Mouse (Mus musculus) intestine, embryonic 14.5 days (tissue): ENCODE measurements around the gene Grm2. TPM values are rescaled to one million over a fixed set of nuclear protein-coding genes. Genes with fewer than 3 reads are reported as not detected.
"Not testable (repeated sequence)": the region's sequence is repeated elsewhere in the genome, so short reads cannot be mapped to it uniquely, and the experiment has no call there.

ENCODE experiments used
- ATAC-seq: fragments of 200-750 bp; cut with Nextera tagmentation; replicated peaks from 2 replicates; pipeline ENCODE4 v1.8.0; 2017; ENCODE audit warnings: low read depth, moderate number of reproducible peaks, moderate TSS enrichment, moderate library complexity; ENCODE audit not compliant: low FRiP score, low TSS enrichment
- DNase-seq: peaks from one replicate; pipeline ENCODE4 v3.0.0-alpha.2; 2018; ENCODE audit warnings: low spot score
- H3K27ac ChIP-seq: fragments of 300-500 bp; sonication (generic); 2 replicates; pipeline ENCODE4 v1.5.1; 2014; ENCODE audit warnings: low read depth, mild to moderate bottlenecking, control low read depth
- H3K27me3 ChIP-seq: fragments of 300-500 bp; sonication (generic); replicated peaks from 2 replicates; pipeline ENCODE4 v1.6.1; 2014; ENCODE audit warnings: low read length, control low read depth; ENCODE audit not compliant: control insufficient read depth, insufficient read depth
- H3K36me3 ChIP-seq: fragments of 300-500 bp; sonication (generic); 2 replicates; pipeline ENCODE4 v1.6.1; 2014; ENCODE audit warnings: low read length, control low read depth; ENCODE audit not compliant: control insufficient read depth, insufficient read depth
- H3K4me1 ChIP-seq: fragments of 300-500 bp; sonication (generic); replicated peaks from 2 replicates; pipeline ENCODE4 v1.6.1; 2014; ENCODE audit warnings: low read length, control low read depth, mixed read lengths; ENCODE audit not compliant: control insufficient read depth, insufficient read depth
- H3K4me2 ChIP-seq: fragments of 300-500 bp; sonication (generic); 2 replicates; pipeline ENCODE4 v1.6.1; 2014; ENCODE audit warnings: low read length
- H3K4me3 ChIP-seq: fragments of 300-500 bp; sonication (generic); 2 replicates; pipeline ENCODE4 v1.5.1; 2014; ENCODE audit warnings: low read depth, low read length, control low read depth, mixed read lengths
- H3K9ac ChIP-seq: fragments of 300-500 bp; sonication (generic); 2 replicates; pipeline ENCODE4 v1.6.1; 2014; ENCODE audit warnings: mild to moderate bottlenecking, low read length
- H3K9me3 ChIP-seq: fragments of 300-500 bp; sonication (generic); 2 replicates; pipeline ENCODE4 v1.6.1; 2016; ENCODE audit warnings: low read length, control low read depth; ENCODE audit not compliant: control insufficient read depth
- WGBS: fragments of 180-500 bp; shearing (Covaris S2); extraction: QIAGEN DNeasy Blood & Tissue Kit; methylation state at CpG from one replicate; pipeline ENCODE4 v1.1.7; 2014; 5-methylcytosine and 5-hydroxymethylcytosine counted together
- polyA plus RNA-seq: library from polyadenylated mRNA; unstranded; fragments of >200 nt; fragmentation: Nextera tagmentation; extraction: Ambion mirVana; gene quantifications from 2 replicates; pipeline ENCODE4 v1.2.1, GENCODE M21; 2014

Grm2 gene
- polyA plus RNA-seq, 1 experiment from 2014 or later: not detected

DNA sequence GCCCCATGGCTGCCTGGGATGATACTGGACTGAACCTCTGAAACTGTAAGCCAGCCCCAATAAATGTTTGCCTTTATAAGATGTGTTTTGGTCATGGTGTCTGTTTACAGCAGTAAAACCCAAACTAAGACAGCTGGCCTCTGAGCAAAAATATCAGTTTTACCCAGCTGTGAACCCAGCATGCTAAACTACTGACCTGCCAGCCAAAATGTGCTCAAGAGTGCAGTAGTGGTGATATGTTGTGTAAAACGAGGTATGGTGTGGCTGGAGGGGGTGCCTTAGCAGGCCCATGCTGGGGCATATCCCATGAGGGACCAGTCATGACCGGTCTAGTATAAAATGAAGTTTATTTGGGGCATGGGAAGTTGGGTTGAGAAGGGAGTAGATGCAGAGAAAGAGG is 41.9 kb downstream of the Grm2 start:
- WGBS: 69% methylated on average over 2 of the region's 2 CpGs
- no peak for ATAC-seq

DNA sequence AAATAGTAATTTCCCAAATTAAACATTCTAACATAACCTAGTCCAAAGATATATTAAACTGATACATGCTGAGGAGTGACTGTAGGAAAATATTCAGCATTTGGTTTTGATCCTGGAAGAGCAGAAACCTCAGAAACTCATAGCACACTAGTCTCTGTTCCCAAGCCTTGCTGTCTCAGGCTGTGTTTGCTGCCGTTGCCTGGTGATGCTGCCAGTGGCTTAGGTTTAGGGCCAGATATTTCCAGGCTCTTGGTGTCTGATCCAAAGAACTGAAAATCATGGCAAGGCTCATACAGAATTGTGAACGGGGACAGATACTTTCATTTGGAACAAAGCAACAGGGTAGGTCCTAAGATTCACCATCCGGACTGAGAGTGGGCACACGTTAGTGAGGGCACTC is 45.2 kb downstream of the Grm2 start:
- WGBS: 83% methylated on average over 4 of the region's 4 CpGs
- no peak for DNase-seq
- no peaks in the 10 kb centered on the region for H3K4me1 ChIP-seq
- H3K4me3 ChIP-seq: no peak overlapping the region
- no peaks in the 10 kb centered on the region for H3K27me3 ChIP-seq
- no peak overlapping the region for H3K9ac ChIP-seq
- no peak for ATAC-seq
- no peak overlapping the region for H3K27ac ChIP-seq
- no peaks in the 10 kb centered on the region for H3K36me3 ChIP-seq
- H3K4me2 ChIP-seq: no peak overlapping the region
- no peaks in the 10 kb centered on the region for H3K9me3 ChIP-seq

More for the DNA sequence above, 41.9 kb downstream of the Grm2 start:
- Histone ChIP-seq H3K4me1 (no peaks in the 10 kb centered on the region), H3K9me3 (no peaks in the 10 kb centered on the region), H3K27ac (no peak overlapping the region), H3K36me3 (no peaks in the 10 kb centered on the region), H3K4me2 (no peak overlapping the region), H3K4me3 (no peak overlapping the region), H3K9ac (no peak overlapping the region), H3K27me3 (no peaks in the 10 kb centered on the region)
- no peak for DNase-seq

DNA sequence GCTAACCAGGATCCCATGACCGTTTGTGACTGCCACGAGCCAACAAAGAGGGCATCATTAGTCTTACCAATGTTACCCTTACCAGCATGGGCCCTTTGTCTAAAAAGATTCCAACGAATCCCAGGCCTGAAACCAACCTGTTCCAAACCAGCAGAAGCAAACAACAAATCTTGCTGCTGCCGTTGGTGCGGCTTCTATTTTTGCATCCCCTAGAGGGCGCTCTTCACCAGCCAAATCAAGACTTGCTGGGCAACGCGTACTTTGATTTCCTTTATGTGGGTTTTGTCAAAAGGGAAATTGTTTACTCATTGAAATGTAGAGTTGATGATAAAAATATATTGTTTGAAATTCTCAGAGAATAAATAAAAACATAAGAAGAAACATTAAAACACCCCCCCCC is 55.3 kb downstream of the Grm2 start:
- DNase-seq (peak; percentile 66), ATAC-seq (no peak)
- no peak overlapping the region for H3K9ac ChIP-seq
- H3K36me3 ChIP-seq: no peaks in the 10 kb centered on the region
- 28% methylated on average over 8 of the region's 8 CpGs for WGBS
- no peaks in the 10 kb centered on the region for H3K9me3 ChIP-seq
- no peaks in the 10 kb centered on the region for H3K4me1 ChIP-seq
- no peak overlapping the region for H3K27ac ChIP-seq
- no peak overlapping the region for H3K4me2 ChIP-seq
- no peaks in the 10 kb centered on the region for H3K27me3 ChIP-seq
- H3K4me3 ChIP-seq: no peak overlapping the region

DNA sequence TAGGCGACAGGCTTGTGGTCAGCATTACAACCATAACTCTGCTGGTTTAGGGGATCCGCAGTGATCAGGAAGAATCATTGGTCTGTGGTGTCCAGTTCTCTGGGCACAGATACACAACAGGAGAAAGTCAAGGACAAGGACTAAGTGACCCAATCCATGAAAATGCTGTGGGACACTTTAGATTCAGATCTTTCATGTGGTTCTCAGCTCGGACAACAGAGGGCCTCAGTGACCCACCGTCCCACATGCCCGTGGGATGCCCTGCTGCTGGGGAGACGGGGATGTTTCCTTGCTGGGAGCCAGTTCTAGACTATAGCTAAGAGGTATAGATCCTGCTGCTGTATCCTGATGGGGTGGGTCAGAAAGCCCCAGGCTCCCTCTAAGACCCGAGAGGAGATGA is 57.4 kb downstream of the Grm2 start:
- Histone ChIP-seq H3K4me2 (no peak overlapping the region), H3K36me3 (no peaks in the 10 kb centered on the region), H3K9ac (no peak overlapping the region), H3K27ac (no peak overlapping the region), H3K4me1 (no peaks in the 10 kb centered on the region), H3K9me3 (no peaks in the 10 kb centered on the region), H3K4me3 (no peak overlapping the region), H3K27me3 (no peaks in the 10 kb centered on the region)
- DNase-seq: no peak
- WGBS: 35% methylated on average over 7 of the region's 7 CpGs
- no peak for ATAC-seq

- H3K27ac ChIP-seq: no peak overlapping the region
- H3K27me3 ChIP-seq: no peaks in the 10 kb centered on the region
- 68% methylated on average over 7 of the region's 7 CpGs for WGBS
- H3K4me3 ChIP-seq: no peak overlapping the region
- H3K4me1 ChIP-seq: no peaks in the 10 kb centered on the region
- no peaks in the 10 kb centered on the region for H3K36me3 ChIP-seq
- no peaks in the 10 kb centered on the region for H3K9me3 ChIP-seq
- H3K9ac ChIP-seq: no peak overlapping the region
- ATAC-seq (no peak), DNase-seq (no peak)
- no peak overlapping the region for H3K4me2 ChIP-seq
Measured at GRCm38 (mm10) chr9:106595836-106596235, 60.0 kb downstream of the Grm2 start.

GRCm38 (mm10) chr9:106595402-106595801 is 60.5 kb downstream of the Grm2 start:
- not testable (repeated sequence) for DNase-seq, H3K4me3 ChIP-seq, ATAC-seq, H3K27ac ChIP-seq, H3K4me2 ChIP-seq, H3K9me3 ChIP-seq, H3K4me1 ChIP-seq, H3K9ac ChIP-seq, H3K27me3 ChIP-seq, H3K36me3 ChIP-seq
- WGBS: 13% methylated on average over 4 of the region's 4 CpGs

Other genes with a start within 250 kb of the Grm2 start
- gene Rpl29, start 226.6 kb downstream of the Grm2 start, polyA plus RNA-seq: 1,252 and 1,315 TPM in 2 replicates
- 38.6 and 39.8 TPM in 2 replicates for gene Acy1, start 217.8 kb downstream of the Grm2 start, polyA plus RNA-seq
- gene Abhd14b, start 208.6 kb downstream of the Grm2 start, polyA plus RNA-seq: 25.7 and 27.2 TPM in 2 replicates
- gene Abhd14a, start 208.4 kb downstream of the Grm2 start, polyA plus RNA-seq: 55.9 and 58.2 TPM in 2 replicates
- 55.3 and 73.4 TPM in 2 replicates for gene Pcbp4, start 202.8 kb downstream of the Grm2 start, polyA plus RNA-seq
- 0.08 and 0.41 TPM in 2 replicates for gene Gpr62, start 190.1 kb downstream of the Grm2 start, polyA plus RNA-seq
- gene Rrp9, start 180.1 kb downstream of the Grm2 start, polyA plus RNA-seq: 51.7 and 52.4 TPM in 2 replicates
- 1.7 and 2.2 TPM in 2 replicates for gene Parp3, start 179.1 kb downstream of the Grm2 start, polyA plus RNA-seq
- gene Iqcf1, start 156.1 kb downstream of the Grm2 start, polyA plus RNA-seq: not detected in 2 replicates
- not detected in 2 replicates for gene Iqcf5, start 141.5 kb downstream of the Grm2 start, polyA plus RNA-seq
- not detected in 2 replicates for gene Iqcf3, start 94.5 kb downstream of the Grm2 start, polyA plus RNA-seq
- not detected in 2 replicates for gene Iqcf4, start 85.1 kb downstream of the Grm2 start, polyA plus RNA-seq
- not detected in 2 replicates for gene Iqcf6, start 29.5 kb downstream of the Grm2 start, polyA plus RNA-seq
- 47.8 and 49.8 TPM in 2 replicates for gene Tex264, start 29.8 kb upstream of the Grm2 start, polyA plus RNA-seq
- 4.7 and 5.5 TPM in 2 replicates for gene Rad54l2, start 133.1 kb upstream of the Grm2 start, polyA plus RNA-seq
- gene Dcaf1, start 165.8 kb upstream of the Grm2 start, polyA plus RNA-seq: 24.1 and 30.5 TPM in 2 replicates
- 14.8 and 16.1 TPM in 2 replicates for gene Rbm15b, start 231.3 kb upstream of the Grm2 start, polyA plus RNA-seq
- gene Manf, start 235.9 kb upstream of the Grm2 start, polyA plus RNA-seq: 214 and 260 TPM in 2 replicates